Mouse (Mus musculus) embryonic stem cell, embryonic (primary cell): ENCODE data around the gene Hnrnpk.
"Not testable (repeated sequence)": the region's sequence is repeated elsewhere in the genome, so short reads cannot be mapped to it uniquely, and the experiment has no call there.

Experiments
- CTCF ChIA-PET, 4 experiments: fragments of 300-600 bp in 2 of 4; fragments of 350-600 bp in 2 of 4; sonication (Branson Sonifier 250); formaldehyde crosslinking; loops; one replicate each; lab custom pipeline; 2022; ENCODE audit warnings: inconsistent platforms in 2 of 4; lab: Charles Lee
- POLR2A ChIA-PET, 4 experiments: fragments of 300-600 bp in 2 of 4; fragments of 350-600 bp in 2 of 4; sonication (Branson Sonifier 250); formaldehyde crosslinking; loops; one replicate each; lab custom pipeline; 2022; ENCODE audit warnings: antibody characterized with exemption in 4 of 4, inconsistent platforms in 1 of 4; lab: Charles Lee

Hnrnpk gene

DNA sequence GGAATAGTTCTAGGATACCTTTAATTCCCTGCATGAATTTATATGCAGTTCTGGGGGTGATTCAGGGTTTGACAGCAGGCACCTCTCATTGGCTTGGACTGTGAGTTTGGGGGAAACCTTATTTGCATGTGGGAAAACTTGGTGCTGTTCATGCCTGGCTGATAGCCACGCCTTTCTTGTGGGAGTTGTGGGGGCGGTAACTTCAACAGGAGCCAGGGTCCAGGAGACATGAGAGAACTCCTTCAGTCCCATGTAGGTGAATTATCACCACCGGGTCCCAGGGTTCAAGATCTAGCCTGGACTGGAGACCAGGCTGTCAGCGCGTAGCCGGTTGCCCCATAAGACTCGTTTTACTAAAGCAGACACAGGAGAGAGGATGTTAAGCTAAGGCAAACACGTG is 38.0 kb downstream of the Hnrnpk start:
- CTCF ChIA-PET = not testable (repeated sequence)
- POLR2A ChIA-PET = interaction anchor here in 1 of 4 experiments (0.6 to 1.1 kb wide), 2 partner anchors 20 to 45 kb away, joined by 3 read pairs; partner anchors contain the start of gene 2210016F16Rik

DNA sequence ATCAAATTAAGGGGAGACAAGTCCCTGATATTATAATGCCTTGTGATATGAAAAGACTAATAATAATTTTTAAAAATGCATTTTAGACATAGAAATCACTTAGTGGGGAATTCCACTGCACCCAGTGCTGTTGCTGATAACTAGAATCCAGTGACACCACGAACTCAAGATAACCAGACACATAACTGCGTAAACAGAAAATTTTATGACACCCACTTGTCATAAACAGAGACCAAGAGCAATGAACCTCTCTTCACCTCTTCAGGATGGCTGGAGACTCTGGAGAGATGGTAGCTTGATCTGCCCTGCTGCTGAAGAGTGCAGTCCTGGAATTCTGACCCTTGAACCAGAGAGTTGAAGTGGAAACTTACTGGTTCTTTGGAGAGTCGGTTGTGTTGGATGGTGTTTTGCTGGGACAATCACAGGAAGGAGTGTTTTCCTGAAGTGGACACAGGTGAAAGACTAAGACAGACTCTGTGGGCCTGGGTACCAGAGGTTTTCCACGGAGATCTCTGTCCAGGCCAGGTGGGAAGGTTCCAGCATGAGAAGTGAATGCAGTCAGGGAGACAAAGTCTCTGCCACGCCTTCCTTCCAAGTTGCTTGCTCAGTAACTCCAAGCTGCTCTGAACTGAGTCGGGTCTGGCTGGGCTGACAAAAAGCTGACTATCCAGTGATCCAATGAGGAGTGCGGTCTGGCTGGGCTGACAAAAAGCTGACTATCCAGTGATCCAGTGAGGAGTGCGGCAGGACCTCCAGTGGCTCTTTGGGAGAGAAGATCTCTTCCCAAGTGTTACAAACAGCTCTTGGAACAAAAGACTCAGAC is 38.6 kb downstream of the Hnrnpk start:
- ChIA-PET CTCF (no interaction called here), POLR2A (interaction anchor here in 1 of 4 experiments (0.6 to 1.1 kb wide), 3 partner anchors 20 to 44 kb away, joined by 3 read pairs; partner anchors contain the start of gene 2210016F16Rik)

DNA sequence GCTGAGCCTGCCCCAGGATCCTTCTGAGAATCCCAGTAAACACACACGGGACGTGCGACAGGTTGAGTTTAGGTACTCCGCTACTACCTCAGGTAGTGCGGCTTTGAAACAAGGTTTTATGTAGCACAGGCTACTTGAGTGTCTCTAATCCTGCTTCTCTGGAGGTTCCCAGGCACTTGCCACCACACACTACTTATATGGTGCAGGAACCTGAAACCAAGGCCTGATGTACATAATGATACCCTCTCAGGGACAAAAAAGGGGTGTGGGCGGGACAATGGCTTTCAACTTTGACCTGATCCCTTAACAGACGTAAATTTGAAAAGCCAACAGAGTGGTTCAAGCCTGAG is 43.9 kb downstream of the Hnrnpk start:
- POLR2A ChIA-PET = interaction anchor here in 2 of 4 experiments (0.6 to 1.0 kb wide), 5 partner anchors 23 to 230 kb away, joined by 3 to 5 read pairs (median 3); no protein-coding TSS in a partner anchor

DNA sequence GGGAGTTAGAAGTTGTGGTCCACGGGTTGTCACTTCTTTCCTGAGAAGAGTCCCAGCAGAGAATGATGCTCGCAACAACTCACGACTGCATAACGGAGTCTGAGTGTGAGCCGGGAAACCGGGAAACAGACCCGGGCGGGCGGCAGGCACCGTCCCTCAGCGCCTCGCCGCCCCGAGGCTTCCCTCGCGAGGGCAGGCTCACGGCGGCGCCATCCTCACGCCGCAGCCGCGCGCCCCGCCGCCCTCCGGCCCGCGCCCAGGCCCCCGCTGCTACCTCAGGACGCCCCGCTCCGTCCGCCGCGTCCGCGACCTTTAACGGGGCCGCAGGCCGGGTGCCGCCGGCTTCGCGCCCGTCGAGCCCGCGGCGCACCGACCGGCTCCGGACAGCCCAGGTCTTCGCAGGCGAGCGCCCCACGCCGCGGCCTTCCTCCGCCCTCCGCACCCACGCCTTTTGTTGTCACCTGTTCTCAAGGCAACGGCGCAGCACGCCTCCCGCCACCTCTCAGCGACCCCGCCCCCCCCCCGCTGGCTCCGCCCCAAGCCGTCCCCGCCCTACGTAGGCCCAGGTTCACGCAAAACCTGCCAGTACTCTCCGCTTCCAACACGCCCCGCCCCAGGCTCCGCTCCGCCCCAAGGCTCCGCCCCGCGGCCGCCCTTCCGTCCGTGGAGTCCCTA is 44.4 kb downstream of the Hnrnpk start, which contains the start of gene Kif27:
TSS of gene Kif27 (minus strand) at position 494 of the 675 bp plus-strand sequence.
- POLR2A ChIA-PET = interaction anchor here in 2 of 4 experiments (0.6 to 1.0 kb wide), 5 partner anchors 23 to 229 kb away, joined by 3 to 5 read pairs (median 3); no protein-coding TSS in a partner anchor
- CTCF ChIA-PET = interaction anchor here in 2 of 4 experiments (0.6 kb wide), 2 partner anchors 13 to 313 kb away, joined by 3 to 4 read pairs; no protein-coding TSS in a partner anchor

More for the DNA sequence above, 43.9 kb downstream of the Hnrnpk start:
- CTCF ChIA-PET = interaction anchor here in 2 of 4 experiments (0.6 kb wide), 2 partner anchors 14 to 314 kb away, joined by 3 to 4 read pairs; no protein-coding TSS in a partner anchor

DNA sequence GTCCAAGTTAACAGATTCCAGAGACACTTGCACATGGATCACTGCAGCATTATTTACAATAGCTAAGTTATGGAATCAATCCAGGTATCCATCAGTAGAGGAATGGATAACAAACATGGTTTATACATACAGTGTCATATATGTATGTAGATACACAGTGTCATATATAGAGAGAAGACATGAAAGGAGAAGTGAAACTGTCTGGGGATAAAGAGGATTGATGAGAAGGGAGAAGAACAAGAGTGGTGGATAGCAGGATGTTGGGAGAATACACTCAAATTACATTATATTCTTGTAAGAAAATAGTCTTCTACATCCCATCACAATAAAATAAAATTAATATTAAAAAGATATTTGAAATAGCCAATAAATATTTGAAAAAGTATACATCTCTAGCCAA is 50.1 kb downstream of the Hnrnpk start:
- CTCF ChIA-PET = no interaction called here
- POLR2A ChIA-PET = no interaction called here

DNA sequence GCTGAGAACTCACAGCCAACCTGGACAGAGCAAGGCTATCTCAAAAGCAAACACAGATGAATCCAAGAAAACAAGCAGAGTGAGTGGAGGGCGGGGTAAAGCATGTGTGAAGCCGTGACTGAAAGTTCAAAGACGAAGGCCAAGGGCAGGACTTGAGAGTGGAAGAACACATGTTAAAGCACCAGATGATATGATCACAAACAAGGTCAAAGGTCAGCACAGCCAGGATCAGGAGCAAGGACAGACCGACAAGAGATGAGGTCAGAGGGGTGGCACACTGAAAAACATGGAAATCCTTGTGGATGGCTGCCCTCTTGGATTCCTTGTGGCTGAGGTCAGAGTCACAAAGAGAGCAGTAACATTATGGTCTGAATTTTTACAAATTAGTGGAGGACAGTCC is 52.5 kb downstream of the Hnrnpk start:
- ChIA-PET POLR2A (no interaction called here), CTCF (no interaction called here)

DNA sequence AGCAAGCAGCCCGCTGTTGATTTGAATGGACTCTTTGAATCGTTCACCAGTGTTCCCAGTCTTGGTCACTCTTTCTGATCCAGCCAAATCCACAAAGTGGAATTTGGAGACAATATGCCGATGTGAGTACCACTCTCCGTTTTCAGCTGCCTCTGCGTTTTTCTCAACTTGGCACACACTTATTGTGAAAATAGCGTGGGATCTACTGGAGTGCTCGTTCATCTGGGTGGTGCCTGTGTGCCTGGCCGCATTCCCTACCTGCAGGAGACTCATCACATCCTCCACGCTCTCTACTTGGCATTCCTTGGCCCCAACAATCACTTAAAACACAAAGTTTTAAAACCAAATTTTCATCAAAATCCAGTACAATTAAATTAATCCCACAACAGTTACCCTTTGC is 58.6 kb downstream of the Hnrnpk start:
- CTCF ChIA-PET = interaction anchor here in 2 of 4 experiments (1.0 to 2.1 kb wide), 2 partner anchors 57 to 199 kb away, joined by 5 to 11 read pairs; no protein-coding TSS in a partner anchor
- POLR2A ChIA-PET = interaction anchor here in 1 of 4 experiments (1.1 kb wide), 1 partner anchor 10 kb away, joined by 3 read pairs; no protein-coding TSS in a partner anchor
